Mouse (Mus musculus): Measurements from ENCODE around the gene Fbxo39. TPM values are rescaled to one million over a fixed set of nuclear protein-coding genes. Genes with fewer than 3 reads are reported as not detected.

Fbxo39 gene
- not detected in 2 replicates for polyA plus RNA-seq (2014; fragmentation: Nextera tagmentation; extraction: Ambion mirVana)

- H3K4me1 ChIP-seq (ENCODE audit: control insufficient read depth in 2 of 2, insufficient read depth in 2 of 2, low read length in 2 of 2): peaks cover 0 to 3% of the 10 kb centered on the region in 2 experiments; a peak in 1 of 4 replicates
- ATAC-seq (ENCODE audit: insufficient number of reproducible peaks, insufficient read depth, low FRiP score, low read depth): no peak
- peak within 1 kb of the TSS; percentile 60 for H3K4me2 ChIP-seq (ENCODE audit: low read length)
- WGBS: 8% methylated on average over 42 of the region's 42 CpGs
- peak within 1 kb of the TSS; percentile 18 to 27; a peak in 3 of 4 replicates for H3K4me3 ChIP-seq (ENCODE audit: control insufficient read depth in 1 of 2, insufficient read depth in 1 of 2, low read depth in 1 of 2, low read length in 2 of 2)
- no peak within 1 kb of the TSS for H3K9ac ChIP-seq (ENCODE audit: low read length)
- peaks cover 42% of the 10 kb centered on the region for H3K27me3 ChIP-seq (ENCODE audit: control insufficient read depth, insufficient read depth, low read length)
- H3K36me3 ChIP-seq (ENCODE audit: control insufficient read depth, insufficient read depth, low read length): no peaks in the 10 kb centered on the region
- no peaks in the 10 kb centered on the region for H3K9me3 ChIP-seq (ENCODE audit: control insufficient read depth, low read length)
- no peak within 1 kb of the TSS for H3K27ac ChIP-seq (replicated peaks in 1 of 2; ENCODE audit: control insufficient read depth in 1 of 2, insufficient read depth in 1 of 2, low read depth in 2 of 2, low read length in 2 of 2)
Measured at GRCm38 (mm10) chr11:72314151-72314895, at the start of gene Fbxo39. Gene Fbxo39 (plus strand): TSS chr11:72314444.

- 11% methylated on average over 11 of the region's 11 CpGs for WGBS
- Histone ChIP-seq H3K27ac (replicated peaks in 1 of 2; ENCODE audit: control insufficient read depth in 1 of 2, insufficient read depth in 1 of 2, low read depth in 2 of 2, low read length in 2 of 2) (no peak overlapping the region), H3K4me3 (ENCODE audit: control insufficient read depth in 1 of 2, insufficient read depth in 1 of 2, low read depth in 1 of 2, low read length in 2 of 2) (peak overlapping the region in 1 of 2 experiments; percentile 44; a peak in 2 of 4 replicates), H3K9me3 (ENCODE audit: control insufficient read depth, low read length) (no peaks in the 10 kb centered on the region), H3K27me3 (ENCODE audit: control insufficient read depth, insufficient read depth, low read length) (peaks cover 36% of the 10 kb centered on the region), H3K4me1 (ENCODE audit: control insufficient read depth in 2 of 2, insufficient read depth in 2 of 2, low read length in 2 of 2) (peaks cover 5 to 11% of the 10 kb centered on the region in 2 experiments; a peak in 3 of 4 replicates), H3K4me2 (ENCODE audit: low read length) (peak overlapping the region; percentile 78), H3K36me3 (ENCODE audit: control insufficient read depth, insufficient read depth, low read length) (no peaks in the 10 kb centered on the region), H3K9ac (ENCODE audit: low read length) (no peak overlapping the region)
- ATAC-seq (ENCODE audit: insufficient number of reproducible peaks, insufficient read depth, low FRiP score, low read depth): no peak
Measured at GRCm38 (mm10) chr11:72265483-72265882, 48.8 kb upstream of the Fbxo39 start.

DNA sequence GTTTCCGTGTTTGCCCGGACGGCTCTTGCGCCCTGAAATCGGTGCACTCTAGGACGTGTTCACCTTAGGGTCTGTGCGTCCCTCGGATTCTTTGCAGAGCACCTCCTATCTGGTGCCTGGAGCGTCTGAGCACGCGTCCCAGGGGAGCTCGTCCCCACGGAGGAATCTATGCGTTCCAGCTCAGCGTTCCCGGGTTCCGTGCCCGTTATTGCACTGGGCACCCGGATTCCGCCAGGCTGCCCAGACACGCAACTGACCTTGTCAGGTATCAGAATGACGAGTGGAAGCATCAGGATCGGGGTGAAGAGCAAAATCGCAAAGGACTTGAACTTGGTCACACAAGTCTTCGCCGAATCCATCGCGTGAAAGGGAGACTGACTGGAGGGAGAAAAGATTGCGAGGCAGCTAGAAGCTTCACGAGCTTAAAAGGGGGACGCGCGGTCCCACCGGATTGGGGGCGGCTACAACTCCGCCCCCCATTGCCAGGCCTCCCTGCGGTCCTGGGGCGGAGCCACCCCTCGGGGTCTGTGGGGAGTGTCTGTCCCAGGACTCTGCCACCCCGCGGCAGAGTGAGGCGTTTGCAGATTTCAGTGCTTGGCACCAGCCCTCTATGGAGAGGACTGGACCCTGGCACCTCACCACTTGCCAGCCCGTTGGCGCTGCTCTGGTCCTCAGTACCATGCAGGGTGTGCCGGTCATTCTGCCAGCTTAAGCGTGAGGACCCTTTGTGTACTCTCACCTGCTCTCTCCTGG is 47.9 kb upstream of the Fbxo39 start:
- peak overlapping the region; percentile 44 to 51 for H3K4me3 ChIP-seq (ENCODE audit: control insufficient read depth in 1 of 2, insufficient read depth in 1 of 2, low read depth in 1 of 2, low read length in 2 of 2)
- H3K4me2 ChIP-seq (ENCODE audit: low read length): peak overlapping the region; percentile 78
- ATAC-seq (ENCODE audit: insufficient number of reproducible peaks, insufficient read depth, low FRiP score, low read depth): peak; percentile 76
- H3K27me3 ChIP-seq (ENCODE audit: control insufficient read depth, insufficient read depth, low read length): peaks cover 36% of the 10 kb centered on the region
- 1% methylated on average over 46 of the region's 46 CpGs for WGBS
- H3K36me3 ChIP-seq (ENCODE audit: control insufficient read depth, insufficient read depth, low read length): no peaks in the 10 kb centered on the region
- H3K9ac ChIP-seq (ENCODE audit: low read length): peak overlapping the region; percentile 54
- peaks cover 5 to 12% of the 10 kb centered on the region in 2 experiments for H3K4me1 ChIP-seq (ENCODE audit: control insufficient read depth in 2 of 2, insufficient read depth in 2 of 2, low read length in 2 of 2)
- H3K27ac ChIP-seq (replicated peaks in 1 of 2; ENCODE audit: control insufficient read depth in 1 of 2, insufficient read depth in 1 of 2, low read depth in 2 of 2, low read length in 2 of 2): no peak overlapping the region
- no peaks in the 10 kb centered on the region for H3K9me3 ChIP-seq (ENCODE audit: control insufficient read depth, low read length)

GRCm38 (mm10) chr11:72266960-72267560 is 47.2 kb upstream of the Fbxo39 start, which contains the start of gene Slc13a5:
Gene Slc13a5 (minus strand): TSS chr11:72267222.
- Histone ChIP-seq H3K4me2 (ENCODE audit: low read length) (peak within 1 kb of the TSS; percentile 78), H3K9ac (ENCODE audit: low read length) (peak within 1 kb of the TSS; percentile 54), H3K36me3 (ENCODE audit: control insufficient read depth, insufficient read depth, low read length) (no peaks in the 10 kb centered on the region), H3K4me3 (ENCODE audit: control insufficient read depth in 1 of 2, insufficient read depth in 1 of 2, low read depth in 1 of 2, low read length in 2 of 2) (peak within 1 kb of the TSS; percentile 44 to 51), H3K27me3 (ENCODE audit: control insufficient read depth, insufficient read depth, low read length) (peaks cover 36% of the 10 kb centered on the region), H3K27ac (replicated peaks in 1 of 2; ENCODE audit: control insufficient read depth in 1 of 2, insufficient read depth in 1 of 2, low read depth in 2 of 2, low read length in 2 of 2) (no peak within 1 kb of the TSS), H3K9me3 (ENCODE audit: control insufficient read depth, low read length) (no peaks in the 10 kb centered on the region), H3K4me1 (ENCODE audit: control insufficient read depth in 2 of 2, insufficient read depth in 2 of 2, low read length in 2 of 2) (peaks cover 11 to 13% of the 10 kb centered on the region in 2 experiments)
- WGBS: 2% methylated on average over 36 of the region's 36 CpGs
- peak; percentile 32; the same call in 1 of the 2 replicates for ATAC-seq (ENCODE audit: insufficient number of reproducible peaks, insufficient read depth, low FRiP score, low read depth)

DNA sequence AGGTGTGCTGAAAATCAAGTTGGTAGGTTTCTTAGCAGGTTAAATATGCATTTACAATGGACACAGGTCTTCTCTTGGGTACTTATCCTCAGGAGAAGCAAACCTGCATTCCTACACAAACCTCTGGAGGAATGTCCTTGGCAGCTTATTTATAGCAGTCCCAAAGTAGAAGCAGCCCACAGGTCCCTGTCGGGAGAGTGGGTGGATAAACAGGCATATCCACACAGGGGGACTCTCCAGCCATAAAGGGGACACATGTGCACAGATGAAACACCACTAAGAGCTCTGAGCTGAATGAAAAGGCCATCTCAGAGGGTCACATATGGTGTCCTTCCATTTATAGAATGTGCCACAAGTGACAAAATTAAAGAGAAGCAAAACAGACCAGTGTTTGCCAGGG is 42.5 kb upstream of the Fbxo39 start:
- Histone ChIP-seq H3K27ac (replicated peaks in 1 of 2; ENCODE audit: control insufficient read depth in 1 of 2, insufficient read depth in 1 of 2, low read depth in 2 of 2, low read length in 2 of 2) (no peak overlapping the region), H3K36me3 (ENCODE audit: control insufficient read depth, insufficient read depth, low read length) (no peaks in the 10 kb centered on the region), H3K27me3 (ENCODE audit: control insufficient read depth, insufficient read depth, low read length) (0 out of 2 replicates have a peak, but pooled peaks cover 8% of the 10 kb centered on the region), H3K9me3 (ENCODE audit: control insufficient read depth, low read length) (no peaks in the 10 kb centered on the region), H3K4me2 (ENCODE audit: low read length) (no peak overlapping the region), H3K4me3 (ENCODE audit: control insufficient read depth in 1 of 2, insufficient read depth in 1 of 2, low read depth in 1 of 2, low read length in 2 of 2) (no peak overlapping the region), H3K9ac (ENCODE audit: low read length) (no peak overlapping the region), H3K4me1 (ENCODE audit: control insufficient read depth in 2 of 2, insufficient read depth in 2 of 2, low read length in 2 of 2) (peaks cover 5% of the 10 kb centered on the region in 2 experiments; a peak in 3 of 4 replicates)
- WGBS: 24% methylated on average over 1 of the region's 1 CpGs
- no peak for ATAC-seq (ENCODE audit: insufficient number of reproducible peaks, insufficient read depth, low FRiP score, low read depth)

DNA sequence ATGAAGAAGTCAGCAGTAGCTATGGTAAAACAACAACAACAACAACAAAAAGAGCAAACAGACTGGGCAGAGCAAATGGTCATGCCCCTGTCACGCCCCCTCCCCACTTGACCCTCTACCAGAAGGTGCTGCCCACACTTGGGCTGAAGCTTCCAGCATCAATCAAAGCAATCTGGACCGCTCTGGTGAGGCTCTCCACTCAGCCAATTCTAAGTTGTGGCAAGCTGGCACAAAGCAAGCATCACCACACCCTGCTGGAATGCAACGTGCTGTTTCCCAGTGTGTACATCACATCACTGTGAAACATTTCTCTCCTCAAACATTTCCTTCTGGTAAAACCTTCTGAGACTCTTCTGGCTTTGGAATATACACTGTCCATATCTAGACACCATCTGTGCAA is 40.9 kb upstream of the Fbxo39 start:
- H3K4me2 ChIP-seq (ENCODE audit: low read length): no peak overlapping the region
- H3K9me3 ChIP-seq (ENCODE audit: control insufficient read depth, low read length): no peaks in the 10 kb centered on the region
- peaks cover 2 to 5% of the 10 kb centered on the region in 2 experiments; a peak in 2 of 4 replicates for H3K4me1 ChIP-seq (ENCODE audit: control insufficient read depth in 2 of 2, insufficient read depth in 2 of 2, low read length in 2 of 2)
- no peak overlapping the region for H3K9ac ChIP-seq (ENCODE audit: low read length)
- no peak for ATAC-seq (ENCODE audit: insufficient number of reproducible peaks, insufficient read depth, low FRiP score, low read depth)
- no peak overlapping the region for H3K4me3 ChIP-seq (ENCODE audit: control insufficient read depth in 1 of 2, insufficient read depth in 1 of 2, low read depth in 1 of 2, low read length in 2 of 2)
- H3K27ac ChIP-seq (replicated peaks in 1 of 2; ENCODE audit: control insufficient read depth in 1 of 2, insufficient read depth in 1 of 2, low read depth in 2 of 2, low read length in 2 of 2): no peak overlapping the region
- no peaks in the 10 kb centered on the region for H3K27me3 ChIP-seq (ENCODE audit: control insufficient read depth, insufficient read depth, low read length)
- H3K36me3 ChIP-seq (ENCODE audit: control insufficient read depth, insufficient read depth, low read length): no peaks in the 10 kb centered on the region
- WGBS: 72% methylated on average over 3 of the region's 3 CpGs

GRCm38 (mm10) chr11:72281143-72281851 is 32.9 kb upstream of the Fbxo39 start:
- Histone ChIP-seq H3K9me3 (ENCODE audit: control insufficient read depth, low read length) (no peaks in the 10 kb centered on the region), H3K27ac (replicated peaks in 1 of 2; ENCODE audit: control insufficient read depth in 1 of 2, insufficient read depth in 1 of 2, low read depth in 2 of 2, low read length in 2 of 2) (no peak overlapping the region), H3K4me2 (ENCODE audit: low read length) (no peak overlapping the region), H3K4me3 (ENCODE audit: control insufficient read depth in 1 of 2, insufficient read depth in 1 of 2, low read depth in 1 of 2, low read length in 2 of 2) (no peak overlapping the region), H3K27me3 (ENCODE audit: control insufficient read depth, insufficient read depth, low read length) (no peaks in the 10 kb centered on the region), H3K36me3 (ENCODE audit: control insufficient read depth, insufficient read depth, low read length) (no peaks in the 10 kb centered on the region), H3K9ac (ENCODE audit: low read length) (no peak overlapping the region), H3K4me1 (ENCODE audit: control insufficient read depth in 2 of 2, insufficient read depth in 2 of 2, low read length in 2 of 2) (peaks cover 3 to 7% of the 10 kb centered on the region in 2 experiments)
- ATAC-seq (ENCODE audit: insufficient number of reproducible peaks, insufficient read depth, low FRiP score, low read depth): no peak
- WGBS: 72% methylated on average over 5 of the region's 5 CpGs

Data from heart, embryonic 14.5 days (tissue).